Mouse (Mus musculus) thymus, adult 18-20 months (tissue): ENCODE measurements around the gene Tmem160.
A peak's percentile ranks its signal among the peaks of the same experiment; 100 is the strongest.

ENCODE experiments used
- DNase-seq, 2 experiments: peaks; one replicate each; pipeline ENCODE4 v3.0.0; 2022; ENCODE audit warnings: mixed read lengths in 2 of 2

Gene Tmem160

DNA sequence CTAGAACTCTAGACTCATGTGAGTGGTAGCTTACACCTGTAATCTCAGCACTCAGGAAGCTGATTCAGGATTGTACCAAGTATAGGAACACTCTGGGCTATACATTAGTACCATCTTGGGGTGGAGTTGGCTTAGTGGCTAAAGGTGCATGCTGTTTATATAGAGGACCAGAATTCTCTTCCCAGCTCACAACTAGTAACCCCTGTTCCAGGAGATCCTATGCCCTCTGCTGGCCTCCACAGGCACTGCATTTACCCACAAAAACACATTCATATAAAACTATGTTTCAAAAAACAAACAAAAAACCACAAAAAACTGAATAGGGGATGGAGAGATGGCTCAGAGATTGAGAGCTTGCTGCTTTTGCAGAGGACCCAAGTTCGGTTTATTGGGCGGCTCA is 40.8 kb downstream of the Tmem160 start:
- peak; percentile 23 to 28 for DNase-seq

GRCm38 (mm10) chr7:16496260-16496659 is 43.7 kb downstream of the Tmem160 start:
- DNase-seq: no peak

DNA sequence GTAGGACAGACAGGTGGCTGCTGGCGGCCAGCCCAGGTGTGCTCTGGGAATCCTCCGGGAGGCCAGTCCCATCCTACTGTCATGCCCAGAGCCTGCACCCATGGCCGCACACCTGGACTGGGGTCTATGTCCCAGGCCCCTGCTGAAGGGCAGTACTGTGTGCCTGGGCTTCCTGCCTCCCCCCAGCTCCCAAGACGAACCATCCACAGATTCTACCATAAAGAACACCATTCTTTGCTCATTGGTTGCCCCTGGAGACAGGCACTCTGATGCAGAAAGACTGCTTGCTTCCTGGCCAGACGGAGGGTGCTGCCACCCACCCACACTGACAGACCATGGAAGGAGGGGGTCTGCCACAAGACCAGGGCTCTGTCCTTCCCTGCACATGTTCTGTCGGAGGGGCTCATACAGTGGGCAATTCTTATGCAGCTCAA is 47.1 kb downstream of the Tmem160 start:
- no peak for DNase-seq

DNA sequence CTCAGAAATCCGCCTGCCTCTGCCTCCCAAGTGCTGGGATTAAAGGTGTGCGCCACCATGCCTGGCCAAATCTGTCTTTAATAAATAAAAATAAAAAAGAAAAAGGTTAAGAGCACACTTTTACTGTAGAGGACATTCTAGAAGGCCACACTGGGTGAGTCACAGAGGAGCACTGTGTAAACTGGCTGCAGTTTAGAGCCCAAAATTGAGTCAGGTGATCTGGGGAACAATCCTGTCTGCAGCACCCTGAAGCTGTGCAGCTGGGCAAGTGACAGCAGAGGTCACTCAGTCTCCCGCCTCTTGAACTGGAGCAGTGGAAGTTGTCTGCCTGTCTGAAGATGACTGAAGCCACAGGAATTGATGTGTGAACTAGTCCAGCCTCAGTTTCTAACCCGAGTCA is 49.0 kb downstream of the Tmem160 start:
- DNase-seq: no peak

DNA sequence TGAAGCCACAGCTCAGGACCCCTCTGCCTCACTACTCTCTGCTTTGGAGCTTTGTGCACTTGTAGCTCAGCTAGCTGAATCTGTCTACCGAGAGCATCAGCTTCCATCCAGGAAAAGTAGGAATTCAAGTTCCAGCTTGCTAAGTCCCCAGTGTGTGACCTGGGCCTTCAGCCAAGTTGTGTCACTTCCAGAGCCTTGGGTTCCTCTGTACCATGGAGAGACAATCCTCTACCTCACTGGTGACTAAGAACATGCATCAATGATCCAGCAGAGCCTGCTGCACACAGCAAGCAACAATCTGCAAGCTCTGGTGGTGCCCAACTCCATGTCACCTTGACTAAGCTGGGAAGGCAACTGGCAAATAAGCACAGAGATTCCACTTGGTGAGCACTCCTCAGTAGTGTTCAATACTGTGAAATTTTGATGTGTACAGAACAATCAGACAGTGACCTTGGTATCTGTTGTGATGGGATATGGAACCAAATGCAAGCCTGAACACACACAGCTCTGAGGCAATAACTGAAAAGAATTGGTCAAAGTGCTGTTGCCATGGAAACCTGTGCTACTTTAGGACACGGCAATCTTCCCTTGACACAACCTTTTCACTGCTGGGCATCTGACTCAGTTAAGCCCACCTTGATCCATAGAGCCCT is 52.1 kb downstream of the Tmem160 start:
- DNase-seq: no peak
